Mouse (Mus musculus): ENCODE measurements around the gene Trim28. TPM values are rescaled to one million over a fixed set of nuclear protein-coding genes. Genes with fewer than 3 reads are reported as not detected.

The Trim28 gene
- polyA plus RNA-seq, 1 experiment, result 186 TPM

DNA sequence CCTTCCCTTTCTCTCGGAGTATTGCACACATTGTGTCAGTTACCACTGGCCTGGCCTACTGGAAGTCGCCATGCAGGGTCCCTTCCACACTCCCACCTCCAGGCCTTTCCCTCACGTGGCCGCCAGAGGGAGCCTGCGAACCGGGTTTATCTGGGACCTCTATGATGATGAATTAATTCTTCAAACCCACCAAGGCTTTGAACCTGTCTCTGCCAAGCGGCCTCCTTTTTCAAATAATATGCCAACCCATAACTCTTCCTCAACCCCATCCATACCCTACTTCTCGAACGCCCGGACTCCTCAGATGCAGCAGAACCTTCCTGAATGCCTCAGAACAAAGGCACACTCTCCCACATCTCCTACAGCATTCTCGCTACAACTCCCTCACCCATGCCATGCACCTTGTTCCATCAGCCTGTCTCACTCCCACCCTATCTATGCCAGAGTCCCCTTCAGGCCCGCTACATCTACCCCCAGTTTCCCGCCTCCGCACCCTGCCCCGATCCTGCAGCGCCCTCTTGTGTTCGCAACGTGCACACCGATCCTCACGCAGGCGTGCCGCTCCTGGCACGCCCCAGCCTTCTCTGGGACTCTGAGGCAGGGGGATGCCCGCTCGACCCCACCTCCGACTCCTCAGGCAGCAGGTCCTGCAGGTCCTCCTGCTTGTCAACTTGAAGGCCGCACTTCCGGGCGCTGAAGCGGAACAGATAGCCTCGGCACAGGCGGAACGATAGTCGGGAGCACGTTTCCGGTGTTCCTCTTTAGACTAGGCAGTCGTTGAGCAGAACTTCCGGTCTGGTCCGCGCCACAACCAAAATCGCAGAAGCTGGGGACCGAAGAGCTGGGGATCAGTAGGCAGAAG is 10.5 kb downstream of the Trim28 start:
- Histone ChIP-seq H3K4me1 (ENCODE audit: control insufficient read depth, insufficient read depth, low read length) (peaks cover 4% of the 10 kb centered on the region; the same call in 1 of the 2 replicates), H3K4me3 (ENCODE audit: insufficient read depth, low read depth, low read length) (peak overlapping the region; percentile 78), H3K27ac (ENCODE audit: insufficient read depth, low read depth, low read length) (peak overlapping the region; percentile 81), H3K27me3 (replicated peaks; ENCODE audit: control insufficient read depth, insufficient read depth, low read length) (no peaks in the 10 kb centered on the region), H3K36me3 (ENCODE audit: control insufficient read depth, insufficient read depth, low read length) (no peaks in the 10 kb centered on the region)
- WGBS, result under 1% methylated on average over 42 of the region's 42 CpGs
- DNase-seq, result peak; percentile 96
- peak; percentile 57 for TF ChIP-seq POLR2A (IDR thresholded peaks at IDR 0.05; ENCODE audit: low read depth, low read length)
- TF ChIP-seq CTCF (conservative IDR thresholded peaks at IDR 0.05; ENCODE audit: insufficient read depth, insufficient read length, low read depth, low read length), result peak; percentile 72

DNA sequence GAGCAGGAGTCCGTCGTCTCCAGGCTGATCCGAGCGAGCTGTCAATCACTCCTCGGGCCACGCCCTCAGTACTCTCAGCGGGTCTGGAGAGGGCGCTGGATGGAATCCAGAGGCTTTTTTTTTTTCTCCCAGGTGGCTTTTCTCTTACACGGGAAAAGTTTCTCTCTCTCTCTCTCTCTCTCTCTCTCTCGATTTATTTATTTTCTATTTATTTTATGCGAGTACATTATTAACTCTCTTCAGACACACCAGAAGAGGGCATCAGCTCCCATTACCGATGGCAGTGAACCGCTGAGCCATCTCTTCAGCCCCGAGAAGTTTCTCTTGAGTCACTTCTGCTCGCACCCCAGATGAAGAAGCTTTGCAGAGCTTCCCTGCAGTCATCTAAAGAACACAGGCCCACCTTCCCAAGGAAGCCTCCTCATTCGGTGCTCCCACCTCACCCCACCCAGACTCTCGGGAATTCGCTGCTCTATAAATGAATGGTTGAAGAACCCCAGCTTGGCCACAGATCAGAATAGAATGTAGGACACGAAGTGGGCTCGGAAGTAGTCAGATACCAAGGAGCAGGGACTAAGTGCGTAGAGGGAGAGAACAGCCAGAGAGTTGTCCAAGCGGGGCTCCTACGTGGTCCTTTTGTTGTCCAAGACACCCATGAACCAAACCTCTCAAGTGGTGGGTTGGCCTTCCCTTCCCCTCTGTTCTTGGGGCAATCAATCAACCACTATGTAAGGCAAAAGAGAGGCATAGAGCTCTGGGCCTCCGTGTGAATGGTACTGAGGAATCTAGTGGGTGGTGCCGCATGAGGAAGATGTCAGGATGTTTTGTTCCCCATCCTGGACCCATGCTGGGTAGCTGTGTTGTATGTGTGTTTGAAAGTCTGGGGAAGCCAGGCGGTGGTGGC is 11.3 kb downstream of the Trim28 start, which contains the start of gene Zbtb45:
Zbtb45 (minus strand) TSS at position 30 of the 904 bp plus-strand sequence.
- peak within 1 kb of the TSS; percentile 78 for H3K4me3 ChIP-seq (ENCODE audit: insufficient read depth, low read depth, low read length)
- TF ChIP-seq POLR2A (IDR thresholded peaks at IDR 0.05; ENCODE audit: low read depth, low read length) (no peak), CTCF (conservative IDR thresholded peaks at IDR 0.05; ENCODE audit: insufficient read depth, insufficient read length, low read depth, low read length) (no peak)
- no peaks in the 10 kb centered on the region for H3K36me3 ChIP-seq (ENCODE audit: control insufficient read depth, insufficient read depth, low read length)
- peak within 1 kb of the TSS; percentile 81 for H3K27ac ChIP-seq (ENCODE audit: insufficient read depth, low read depth, low read length)
- peaks cover 4% of the 10 kb centered on the region; the same call in 1 of the 2 replicates for H3K4me1 ChIP-seq (ENCODE audit: control insufficient read depth, insufficient read depth, low read length)
- H3K27me3 ChIP-seq (replicated peaks; ENCODE audit: control insufficient read depth, insufficient read depth, low read length), result no peaks in the 10 kb centered on the region
- no peak for DNase-seq
- 13% methylated on average over 26 of the region's 26 CpGs for WGBS

DNA sequence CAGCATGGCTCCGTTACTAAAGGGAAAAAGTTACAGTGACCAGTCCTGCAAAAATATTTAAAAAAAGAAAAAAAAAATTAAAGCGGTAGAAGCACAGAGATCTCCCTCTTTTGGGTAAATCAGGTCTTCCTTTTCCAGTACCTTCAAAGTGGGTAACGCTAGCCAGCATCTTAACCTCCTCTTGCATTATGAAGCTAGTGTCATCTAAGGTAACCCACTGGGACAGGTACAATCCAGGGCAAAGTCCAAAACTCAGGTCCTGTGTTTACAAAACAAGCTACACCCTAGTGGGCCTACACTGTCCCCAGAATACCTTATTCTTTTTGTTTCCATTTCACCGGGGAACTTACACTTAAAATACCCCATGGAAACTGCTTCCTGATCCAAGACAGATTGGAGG is 14.8 kb downstream of the Trim28 start:
- Histone ChIP-seq H3K27ac (ENCODE audit: insufficient read depth, low read depth, low read length) (no peak overlapping the region), H3K4me1 (ENCODE audit: control insufficient read depth, insufficient read depth, low read length) (peaks cover 4% of the 10 kb centered on the region; the same call in 1 of the 2 replicates), H3K27me3 (replicated peaks; ENCODE audit: control insufficient read depth, insufficient read depth, low read length) (no peaks in the 10 kb centered on the region), H3K36me3 (ENCODE audit: control insufficient read depth, insufficient read depth, low read length) (no peaks in the 10 kb centered on the region), H3K4me3 (ENCODE audit: insufficient read depth, low read depth, low read length) (no peak overlapping the region)
- no peak for DNase-seq
- no peak for TF ChIP-seq POLR2A (IDR thresholded peaks at IDR 0.05; ENCODE audit: low read depth, low read length)
- no peak for TF ChIP-seq CTCF (conservative IDR thresholded peaks at IDR 0.05; ENCODE audit: insufficient read depth, insufficient read length, low read depth, low read length)
- 64% methylated on average over 4 of the region's 4 CpGs for WGBS

GRCm38 (mm10) chr7:13014275-13014839 is 15.4 kb downstream of the Trim28 start:
- no peaks in the 10 kb centered on the region for H3K27me3 ChIP-seq (replicated peaks; ENCODE audit: control insufficient read depth, insufficient read depth, low read length)
- no peaks in the 10 kb centered on the region for H3K36me3 ChIP-seq (ENCODE audit: control insufficient read depth, insufficient read depth, low read length)
- H3K4me3 ChIP-seq (ENCODE audit: insufficient read depth, low read depth, low read length), result no peak overlapping the region
- H3K27ac ChIP-seq (ENCODE audit: insufficient read depth, low read depth, low read length), result no peak overlapping the region
- TF ChIP-seq POLR2A (IDR thresholded peaks at IDR 0.05; ENCODE audit: low read depth, low read length), result no peak
- DNase-seq, result no peak
- WGBS, result 53% methylated on average over 6 of the region's 6 CpGs
- H3K4me1 ChIP-seq (ENCODE audit: control insufficient read depth, insufficient read depth, low read length), result peaks cover 4% of the 10 kb centered on the region; the same call in 1 of the 2 replicates

DNA sequence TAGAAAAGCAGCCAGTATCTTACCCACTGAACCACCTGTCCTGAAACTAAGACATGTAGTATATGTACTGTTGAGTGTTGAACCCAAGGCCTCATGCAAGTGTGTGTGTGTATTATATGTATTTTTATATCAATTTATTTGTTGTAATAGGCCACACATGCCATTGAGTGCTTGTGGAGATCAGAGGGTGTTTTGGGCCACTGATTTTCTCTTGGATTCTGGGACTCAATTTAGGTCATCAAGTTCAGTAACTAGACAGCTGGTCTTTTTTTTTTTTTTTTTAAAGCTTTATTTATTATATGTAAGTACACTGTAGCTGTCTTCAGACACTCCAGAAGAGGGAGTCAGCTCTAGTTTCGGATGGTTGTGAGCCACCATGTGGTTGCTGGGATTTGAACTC is 16.3 kb downstream of the Trim28 start:
- no peak for DNase-seq
- 80% methylated on average over 1 of the region's 1 CpGs for WGBS

GRCm38 (mm10) chr7:13022773-13023535 is 24.0 kb downstream of the Trim28 start:
- WGBS, result 4% methylated on average over 31 of the region's 31 CpGs
- DNase-seq, result peak; percentile 83
- H3K4me3 ChIP-seq (ENCODE audit: insufficient read depth, low read depth, low read length), result peak overlapping the region; percentile 62
- peak overlapping the region; percentile 29; the same call in 1 of the 2 replicates for H3K27ac ChIP-seq (ENCODE audit: insufficient read depth, low read depth, low read length)
- peaks cover 12% of the 10 kb centered on the region for H3K4me1 ChIP-seq (ENCODE audit: control insufficient read depth, insufficient read depth, low read length)
- TF ChIP-seq CTCF (conservative IDR thresholded peaks at IDR 0.05; ENCODE audit: insufficient read depth, insufficient read length, low read depth, low read length), result no peak
- H3K36me3 ChIP-seq (ENCODE audit: control insufficient read depth, insufficient read depth, low read length), result peaks cover 2% of the 10 kb centered on the region; the same call in 1 of the 2 replicates
- no peaks in the 10 kb centered on the region for H3K27me3 ChIP-seq (replicated peaks; ENCODE audit: control insufficient read depth, insufficient read depth, low read length)

More for the DNA sequence above, 16.3 kb downstream of the Trim28 start:
- TF ChIP-seq POLR2A (IDR thresholded peaks at IDR 0.05; ENCODE audit: low read depth, low read length) (no peak), CTCF (conservative IDR thresholded peaks at IDR 0.05; ENCODE audit: insufficient read depth, insufficient read length, low read depth, low read length) (no peak)
- peaks cover 4% of the 10 kb centered on the region; the same call in 1 of the 2 replicates for H3K4me1 ChIP-seq (ENCODE audit: control insufficient read depth, insufficient read depth, low read length)
- no peaks in the 10 kb centered on the region for H3K36me3 ChIP-seq (ENCODE audit: control insufficient read depth, insufficient read depth, low read length)
- H3K4me3 ChIP-seq (ENCODE audit: insufficient read depth, low read depth, low read length), result no peak overlapping the region
- no peaks in the 10 kb centered on the region for H3K27me3 ChIP-seq (replicated peaks; ENCODE audit: control insufficient read depth, insufficient read depth, low read length)
- H3K27ac ChIP-seq (ENCODE audit: insufficient read depth, low read depth, low read length), result no peak overlapping the region

All from kidney, adult 2 months (tissue).